Mouse (Mus musculus) spleen, adult 2 months (tissue): ENCODE results near the gene Rims4. TPM values are rescaled to one million over a fixed set of nuclear protein-coding genes. Genes with fewer than 3 reads are reported as not detected.
A peak's percentile ranks its signal among the peaks of the same experiment; 100 is the strongest.

Source experiments
- DNase-seq, 2 experiments: peaks; one replicate each; pipeline versions ENCODE4 v3.0.0 to v3.0.0-alpha.2; 2012 to 2021; ENCODE audit warnings: low spot score in 2 of 2, low read depth in 1 of 2
- H3K27ac ChIP-seq: fragments of 200-500 bp; 2 replicates; pipeline ENCODE4 v1.5.1; 2012; ENCODE audit warnings: low read length, inconsistent platforms; ENCODE audit not compliant: insufficient read depth
- H3K27me3 ChIP-seq: fragments of 200-500 bp; 2 replicates; pipeline ENCODE4 v1.6.1; 2012; ENCODE audit warnings: mild to moderate bottlenecking, moderate library complexity, low read length, inconsistent platforms; ENCODE audit not compliant: control insufficient read depth, insufficient read depth
- H3K36me3 ChIP-seq: fragments of 200-500 bp; 2 replicates; pipeline ENCODE4 v1.6.1; 2012; ENCODE audit warnings: mild to moderate bottlenecking, low read length, inconsistent platforms; ENCODE audit not compliant: control insufficient read depth, insufficient read depth
- H3K4me1 ChIP-seq: fragments of 200-500 bp; 2 replicates; pipeline ENCODE4 v1.6.1; 2011; ENCODE audit warnings: inconsistent platforms; ENCODE audit not compliant: control insufficient read depth, insufficient read depth, insufficient read length
- H3K4me3 ChIP-seq: fragments of 200-500 bp; 2 replicates; pipeline ENCODE4 v1.5.1; 2011; ENCODE audit warnings: mild to moderate bottlenecking, inconsistent platforms; ENCODE audit not compliant: insufficient read depth, insufficient read length; ENCODE audit errors: extremely low read depth
- CTCF ChIP-seq: fragments of 200-500 bp; IDR thresholded peaks from 2 replicates; pipeline ENCODE4 v1.5.1; 2011; ENCODE audit warnings: mild to moderate bottlenecking, inconsistent platforms; ENCODE audit not compliant: insufficient read depth, insufficient read length, insufficient replicate concordance; ENCODE audit errors: extremely low read depth
- POLR2A ChIP-seq: fragments of 200-500 bp; IDR thresholded peaks from 2 replicates; pipeline ENCODE4 v1.6.1; 2011; ENCODE audit warnings: low read depth, low read length, inconsistent platforms
- WGBS: fragments of 180-500 bp; shearing (Covaris S2); methylation state at CpG from one replicate; pipeline ENCODE4 v1.1.7; 2018; 5-methylcytosine and 5-hydroxymethylcytosine counted together
- polyA plus RNA-seq: library from polyadenylated mRNA; depleted of rRNA; stranded (reverse); fragments of >200 nt; gene quantifications from 2 replicates; pipeline ENCODE4 v1.2.3, GENCODE M21; 2012

Rims4 gene
- polyA plus RNA-seq, 1 experiment, result 0.09 TPM

GRCm38 (mm10) chr2:163838043-163838442 lies 80.4 kb downstream of the Rims4 start:
- Histone ChIP-seq H3K4me3 (no peak overlapping the region), H3K36me3 (no peaks in the 10 kb centered on the region), H3K27me3 (no peaks in the 10 kb centered on the region), H3K4me1 (no peaks in the 10 kb centered on the region), H3K27ac (no peak overlapping the region)
- DNase-seq, result peak; percentile 42 to 70
- WGBS, result 22% methylated on average over 9 of the region's 9 CpGs
- TF ChIP-seq POLR2A, result no peak
- peak; percentile 97 for TF ChIP-seq CTCF

GRCm38 (mm10) chr2:163831163-163831562 lies 87.3 kb downstream of the Rims4 start:
- no peak for TF ChIP-seq CTCF
- no peak for TF ChIP-seq POLR2A
- 69% methylated on average over 1 of the region's 1 CpGs for WGBS
- no peak overlapping the region for H3K27ac ChIP-seq
- no peak overlapping the region for H3K4me3 ChIP-seq
- H3K36me3 ChIP-seq, result no peaks in the 10 kb centered on the region
- DNase-seq, result no peak
- no peaks in the 10 kb centered on the region for H3K4me1 ChIP-seq
- H3K27me3 ChIP-seq, result no peaks in the 10 kb centered on the region

GRCm38 (mm10) chr2:163826494-163826893 lies 92.0 kb downstream of the Rims4 start:
- Histone ChIP-seq H3K36me3 (no peaks in the 10 kb centered on the region), H3K27ac (no peak overlapping the region), H3K27me3 (no peaks in the 10 kb centered on the region), H3K4me3 (no peak overlapping the region), H3K4me1 (no peaks in the 10 kb centered on the region)
- WGBS, result 57% methylated on average over 5 of the region's 5 CpGs
- TF ChIP-seq POLR2A, result no peak
- TF ChIP-seq CTCF, result no peak
- DNase-seq, result no peak

GRCm38 (mm10) chr2:163825861-163826260 lies 92.6 kb downstream of the Rims4 start:
- TF ChIP-seq POLR2A (no peak), CTCF (no peak)
- DNase-seq, result no peak
- 87% methylated on average over 1 of the region's 1 CpGs for WGBS
- Histone ChIP-seq H3K36me3 (no peaks in the 10 kb centered on the region), H3K4me3 (no peak overlapping the region), H3K4me1 (no peaks in the 10 kb centered on the region), H3K27ac (no peak overlapping the region), H3K27me3 (no peaks in the 10 kb centered on the region)

- H3K4me1 ChIP-seq, result no peaks in the 10 kb centered on the region
- H3K27ac ChIP-seq, result no peak overlapping the region
- no peaks in the 10 kb centered on the region for H3K27me3 ChIP-seq
- no peak for DNase-seq
- 74% methylated on average over 11 of the region's 11 CpGs for WGBS
- TF ChIP-seq POLR2A (no peak), CTCF (no peak)
- no peak overlapping the region for H3K4me3 ChIP-seq
- H3K36me3 ChIP-seq, result no peaks in the 10 kb centered on the region
Measured at GRCm38 (mm10) chr2:163823771-163824170, 94.7 kb downstream of the Rims4 start.

GRCm38 (mm10) chr2:163823248-163823647 lies 95.2 kb downstream of the Rims4 start:
- H3K27me3 ChIP-seq, result no peaks in the 10 kb centered on the region
- TF ChIP-seq CTCF (peak; percentile 93), POLR2A (no peak)
- H3K4me1 ChIP-seq, result no peaks in the 10 kb centered on the region
- 3% methylated on average over 4 of the region's 4 CpGs for WGBS
- no peak overlapping the region for H3K4me3 ChIP-seq
- DNase-seq, result peak in 1 of 2 experiments; percentile 28
- no peak overlapping the region for H3K27ac ChIP-seq
- H3K36me3 ChIP-seq, result no peaks in the 10 kb centered on the region

GRCm38 (mm10) chr2:163820607-163821006 lies 97.9 kb downstream of the Rims4 start, which contains the start of gene Ccn5:
TSS of gene Ccn5 (plus strand) at chr2:163820861.
- no peak for DNase-seq
- 17% methylated on average over 4 of the region's 4 CpGs for WGBS
- Histone ChIP-seq H3K27ac (no peak within 1 kb of the TSS), H3K4me1 (no peaks in the 10 kb centered on the region), H3K4me3 (no peak within 1 kb of the TSS), H3K27me3 (no peaks in the 10 kb centered on the region), H3K36me3 (no peaks in the 10 kb centered on the region)
- TF ChIP-seq POLR2A (no peak), CTCF (no peak)
